Mouse (Mus musculus): ENCODE measurements around the gene Kcnq2. TPM values are rescaled to one million over a fixed set of nuclear protein-coding genes. Genes with fewer than 3 reads are reported as not detected.

Gene Kcnq2
- polyA plus RNA-seq, 1 experiment = not detected

- TF ChIP-seq USF1 (IDR thresholded peaks at IDR 0.05; ENCODE audit: low read depth) (no peak), MYOG (IDR thresholded peaks at IDR 0.05; ENCODE audit: control insufficient read depth, extremely low read depth, insufficient read length) (no peak), CEBPB (IDR thresholded peaks at IDR 0.05; ENCODE audit: low read depth) (no peak), MAX (IDR thresholded peaks at IDR 0.05) (no peak), FOSL1 (IDR thresholded peaks at IDR 0.05; ENCODE audit: insufficient read depth, low read length, poor library complexity, severe bottlenecking) (no peak), CTCF (IDR thresholded peaks at IDR 0.05; ENCODE audit: control insufficient read depth, insufficient read depth, insufficient read length) (no peak), MYOD1 (IDR thresholded peaks at IDR 0.05; ENCODE audit: control insufficient read depth, insufficient read length, low read depth) (no peak)
- no peaks in the 10 kb centered on the region for H3K79me3 ChIP-seq (ENCODE audit: low read depth)
Observed at GRCm38 (mm10) chr2:181048986-181049385, 86.1 kb downstream of the Kcnq2 start.

GRCm38 (mm10) chr2:181048252-181048945, 86.7 kb downstream of the Kcnq2 start:
- H3K79me3 ChIP-seq (ENCODE audit: low read depth) = no peaks in the 10 kb centered on the region
- H3ac ChIP-seq (ENCODE audit: control insufficient read depth, insufficient read length, low read depth) = no peak overlapping the region
- H3K79me2 ChIP-seq (ENCODE audit: control insufficient read depth, insufficient read depth) = no peaks in the 10 kb centered on the region
- no peaks in the 10 kb centered on the region for H3K36me3 ChIP-seq (ENCODE audit: control insufficient read depth, insufficient read depth)
- TF ChIP-seq USF1 (IDR thresholded peaks at IDR 0.05; ENCODE audit: low read depth) (no peak), MAX (IDR thresholded peaks at IDR 0.05) (no peak), MYOG (IDR thresholded peaks at IDR 0.05; ENCODE audit: control insufficient read depth, extremely low read depth, insufficient read length) (no peak), FOSL1 (IDR thresholded peaks at IDR 0.05; ENCODE audit: insufficient read depth, low read length, poor library complexity, severe bottlenecking) (no peak), CTCF (IDR thresholded peaks at IDR 0.05; ENCODE audit: control insufficient read depth, insufficient read depth, insufficient read length) (no peak), MYOD1 (IDR thresholded peaks at IDR 0.05; ENCODE audit: control insufficient read depth, insufficient read length, low read depth) (no peak)
- H3K27me3 ChIP-seq (ENCODE audit: control insufficient read depth, insufficient read depth, insufficient read length) = peaks cover 36% of the 10 kb centered on the region
- H3K4me3 ChIP-seq (ENCODE audit: insufficient read depth, poor library complexity, severe bottlenecking) = no peak overlapping the region

More at GRCm38 (mm10) chr2:181048986-181049385, 86.1 kb downstream of the Kcnq2 start:
- Histone ChIP-seq H3K4me3 (ENCODE audit: insufficient read depth, poor library complexity, severe bottlenecking) (no peak overlapping the region), H3K79me2 (ENCODE audit: control insufficient read depth, insufficient read depth) (no peaks in the 10 kb centered on the region), H3K36me3 (ENCODE audit: control insufficient read depth, insufficient read depth) (no peaks in the 10 kb centered on the region), H3ac (ENCODE audit: control insufficient read depth, insufficient read length, low read depth) (no peak overlapping the region), H3K27me3 (ENCODE audit: control insufficient read depth, insufficient read depth, insufficient read length) (peaks cover 36% of the 10 kb centered on the region)

- Histone ChIP-seq H3K79me3 (ENCODE audit: low read depth) (no peaks in the 10 kb centered on the region), H3ac (ENCODE audit: control insufficient read depth, insufficient read length, low read depth) (no peak overlapping the region), H3K27me3 (ENCODE audit: control insufficient read depth, insufficient read depth, insufficient read length) (peaks cover 60% of the 10 kb centered on the region), H3K4me3 (ENCODE audit: insufficient read depth, poor library complexity, severe bottlenecking) (no peak overlapping the region), H3K79me2 (ENCODE audit: control insufficient read depth, insufficient read depth) (no peaks in the 10 kb centered on the region), H3K36me3 (ENCODE audit: control insufficient read depth, insufficient read depth) (no peaks in the 10 kb centered on the region)
- TF ChIP-seq CTCF (IDR thresholded peaks at IDR 0.05; ENCODE audit: control insufficient read depth, insufficient read depth, insufficient read length) (no peak), MAX (IDR thresholded peaks at IDR 0.05) (no peak), FOSL1 (IDR thresholded peaks at IDR 0.05; ENCODE audit: insufficient read depth, low read length, poor library complexity, severe bottlenecking) (no peak), MYOD1 (IDR thresholded peaks at IDR 0.05; ENCODE audit: control insufficient read depth, insufficient read length, low read depth) (no peak), USF1 (IDR thresholded peaks at IDR 0.05; ENCODE audit: low read depth) (no peak), MYOG (IDR thresholded peaks at IDR 0.05; ENCODE audit: control insufficient read depth, extremely low read depth, insufficient read length) (no peak), CEBPB (IDR thresholded peaks at IDR 0.05; ENCODE audit: low read depth) (no peak)
Observed at GRCm38 (mm10) chr2:181044001-181044400, 91.1 kb downstream of the Kcnq2 start.

- Histone ChIP-seq H3K4me3 (ENCODE audit: insufficient read depth, poor library complexity, severe bottlenecking) (no peak within 1 kb of the TSS), H3K27me3 (ENCODE audit: control insufficient read depth, insufficient read depth, insufficient read length) (peaks cover 64% of the 10 kb centered on the region), H3ac (ENCODE audit: control insufficient read depth, insufficient read length, low read depth) (no peak within 1 kb of the TSS)
Observed at GRCm38 (mm10) chr2:181043437-181043836, 91.7 kb downstream of the Kcnq2 start, which contains the start of gene Chrna4. TSS of gene Chrna4 (minus strand) at chr2:181043546.

GRCm38 (mm10) chr2:181042376-181042775, 92.7 kb downstream of the Kcnq2 start:
- no peaks in the 10 kb centered on the region for H3K36me3 ChIP-seq (ENCODE audit: control insufficient read depth, insufficient read depth)
- no peaks in the 10 kb centered on the region for H3K79me2 ChIP-seq (ENCODE audit: control insufficient read depth, insufficient read depth)
- no peak overlapping the region for H3K4me3 ChIP-seq (ENCODE audit: insufficient read depth, poor library complexity, severe bottlenecking)
- H3ac ChIP-seq (ENCODE audit: control insufficient read depth, insufficient read length, low read depth) = no peak overlapping the region
- TF ChIP-seq CEBPB (IDR thresholded peaks at IDR 0.05; ENCODE audit: low read depth) (no peak), FOSL1 (IDR thresholded peaks at IDR 0.05; ENCODE audit: insufficient read depth, low read length, poor library complexity, severe bottlenecking) (no peak)
- H3K27me3 ChIP-seq (ENCODE audit: control insufficient read depth, insufficient read depth, insufficient read length) = peaks cover 65% of the 10 kb centered on the region
- H3K79me3 ChIP-seq (ENCODE audit: low read depth) = no peaks in the 10 kb centered on the region

More at GRCm38 (mm10) chr2:181043437-181043836, 91.7 kb downstream of the Kcnq2 start, which contains the start of gene Chrna4:
- no peaks in the 10 kb centered on the region for H3K79me3 ChIP-seq (ENCODE audit: low read depth)
- no peaks in the 10 kb centered on the region for H3K36me3 ChIP-seq (ENCODE audit: control insufficient read depth, insufficient read depth)
- no peaks in the 10 kb centered on the region for H3K79me2 ChIP-seq (ENCODE audit: control insufficient read depth, insufficient read depth)
- TF ChIP-seq FOSL1 (IDR thresholded peaks at IDR 0.05; ENCODE audit: insufficient read depth, low read length, poor library complexity, severe bottlenecking) (no peak), CEBPB (IDR thresholded peaks at IDR 0.05; ENCODE audit: low read depth) (no peak), USF1 (IDR thresholded peaks at IDR 0.05; ENCODE audit: low read depth) (no peak), CTCF (IDR thresholded peaks at IDR 0.05; ENCODE audit: control insufficient read depth, insufficient read depth, insufficient read length) (no peak), MYOD1 (IDR thresholded peaks at IDR 0.05; ENCODE audit: control insufficient read depth, insufficient read length, low read depth) (no peak), MAX (IDR thresholded peaks at IDR 0.05) (no peak), MYOG (IDR thresholded peaks at IDR 0.05; ENCODE audit: control insufficient read depth, extremely low read depth, insufficient read length) (no peak)
